Mouse (Mus musculus): ENCODE data around the gene 4932415D10Rik.

Gene 4932415D10Rik

DNA sequence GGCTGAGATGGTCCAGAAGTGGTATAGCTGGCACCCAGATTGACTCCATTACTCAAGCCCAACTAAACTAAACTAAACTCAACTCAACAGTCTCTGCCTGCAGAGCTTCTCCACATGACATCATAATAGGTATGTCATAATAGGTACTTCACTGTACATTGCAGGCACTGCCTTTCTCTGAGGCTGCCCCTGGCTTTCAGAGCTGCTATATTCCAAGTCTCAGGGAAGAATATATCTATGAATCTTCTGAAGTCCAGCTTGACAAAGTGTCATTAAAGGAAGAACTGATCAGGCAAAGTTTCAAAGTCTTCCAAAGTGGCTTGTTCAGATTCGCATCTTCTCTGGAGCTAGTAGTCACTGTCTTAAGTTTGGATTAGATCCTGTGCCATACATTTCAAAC lies at the start of gene 4932415D10Rik:
Gene 4932415D10Rik, minus strand, starts transcription at position 101 of the 400 bp plus-strand sequence.
- no peak for DNase-seq

GRCm38 (mm10) chr10:82361911-82362310 lies 45.5 kb upstream of the 4932415D10Rik start:
- DNase-seq, result no peak

GRCm38 (mm10) chr10:82355401-82355800 lies 39.0 kb upstream of the 4932415D10Rik start:
- DNase-seq, result no peak

GRCm38 (mm10) chr10:82354083-82355010 lies 38.0 kb upstream of the 4932415D10Rik start, which contains the start of gene Gm4924:
Gene Gm4924 (plus strand): TSS chr10:82354255.
- peak; percentile 85 for DNase-seq

GRCm38 (mm10) chr10:82329826-82330225 lies 13.4 kb upstream of the 4932415D10Rik start:
- DNase-seq, result no peak

- DNase-seq, result no peak
Observed at GRCm38 (mm10) chr10:82320134-82320533, 3.8 kb upstream of the 4932415D10Rik start.

DNA sequence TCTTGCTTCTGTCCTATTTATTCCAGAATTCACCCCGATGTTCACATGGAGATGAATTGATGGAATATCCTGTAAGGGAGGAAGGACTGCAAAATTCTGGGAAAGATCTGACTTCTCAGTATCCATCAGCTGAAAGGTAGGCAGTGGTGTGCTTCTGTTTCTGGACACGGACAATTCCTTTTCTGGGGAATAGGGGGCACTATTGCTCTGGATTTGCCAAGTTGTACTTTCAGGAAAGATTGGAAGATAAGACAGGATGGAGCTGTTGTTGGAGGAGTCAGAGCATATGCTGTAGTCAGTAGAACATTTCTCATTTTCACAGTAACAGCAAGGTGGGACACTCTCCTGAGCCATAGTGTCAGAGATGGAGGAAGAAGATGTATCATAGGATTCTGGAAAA lies 19.9 kb downstream of the 4932415D10Rik start:
- DNase-seq, result no peak

DNA sequence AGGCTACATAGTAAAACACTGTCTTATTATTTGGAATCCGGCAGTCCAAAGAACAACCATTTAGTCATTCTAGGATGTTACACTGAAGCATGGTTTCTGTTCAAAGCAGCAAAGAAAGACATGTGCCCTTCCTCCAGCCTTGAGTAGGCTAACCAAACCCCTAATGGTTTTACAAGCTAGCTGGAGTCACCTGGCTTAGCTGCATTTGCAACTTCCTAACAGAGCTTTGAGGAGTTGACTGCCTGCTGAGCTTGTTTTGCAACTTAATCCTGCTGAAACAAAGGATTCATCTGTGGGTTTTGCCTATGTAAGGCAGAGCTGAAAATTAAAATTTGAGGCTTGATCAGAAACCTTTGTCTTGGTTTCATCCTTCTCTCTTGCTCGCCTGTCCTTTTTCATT lies 59.1 kb downstream of the 4932415D10Rik start:
- DNase-seq, result no peak

- DNase-seq, result no peak
Observed at GRCm38 (mm10) chr10:82245021-82245420, 71.4 kb downstream of the 4932415D10Rik start.

- DNase-seq, result no peak
Observed at GRCm38 (mm10) chr10:82241401-82241788, 75.0 kb downstream of the 4932415D10Rik start.

GRCm38 (mm10) chr10:82240742-82241400 lies 75.5 kb downstream of the 4932415D10Rik start, which contains the start of gene Zfp938:
Gene Zfp938 (minus strand): TSS chr10:82241280.
- peak; percentile 87 for DNase-seq

Measured in cerebellum, adult 11-12 months (tissue).